ENCODE assay signal across 9 mouse cellular contexts in the genomic region with DNA sequence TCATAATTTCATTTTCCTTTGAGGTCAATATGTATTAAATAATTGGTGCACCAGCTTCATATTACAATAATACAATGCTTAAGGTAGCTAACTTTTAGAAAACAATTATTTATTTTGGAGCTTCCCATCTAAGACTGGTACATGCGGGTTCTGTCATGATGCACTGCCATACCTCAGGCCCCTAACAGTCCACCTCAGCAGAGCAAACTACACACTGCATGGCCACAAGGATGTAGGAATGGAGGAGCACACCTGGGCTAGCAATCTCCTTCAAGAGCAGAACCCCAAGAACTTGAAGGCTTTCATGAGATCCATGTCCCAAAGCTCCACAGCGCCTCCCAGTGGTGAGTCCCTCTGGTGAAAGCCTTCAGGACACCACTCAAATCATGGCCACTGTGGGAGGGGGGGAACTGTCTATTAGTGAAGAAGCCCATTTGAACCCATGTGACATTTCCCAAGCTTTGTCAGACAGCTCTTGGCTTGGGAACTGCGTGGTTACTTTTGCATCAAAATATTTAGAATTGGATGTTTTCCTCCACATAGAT.
DNase-seq lines count a peak whose midpoint lies in the region; ATAC-seq and TF ChIP-seq lines count a peak whose summit lies in the region.
"Had no signal": no experiment of that assay in that cellular context is flagged by ENCODE, and none has a peak within 500 bp of the region (broad histone marks: within the 10 kb centered on the region; RNA-seq: fewer than 3 reads in every experiment).

No protein-coding gene starts in this region.

- no peaks in the 10 kb centered on the region for H3K4me1 ChIP-seq in hindbrain, embryonic 11.5 days (replicated peaks; ENCODE audit: control insufficient read depth, insufficient read depth, low read length)
- peaks cover 9% of the 10 kb centered on the region for H3K4me1 ChIP-seq in hindbrain, embryonic 13.5 days (replicated peaks)
- H3K4me1 ChIP-seq in midbrain, embryonic 15.5 days, result peaks cover 11% of the 10 kb centered on the region
- no peaks in the 10 kb centered on the region for H3K4me1 ChIP-seq in stomach, postnatal 0 days (replicated peaks; ENCODE audit: control insufficient read depth, insufficient read depth)

- DNase-seq in hindbrain, embryonic 11.5 days (ENCODE audit: low spot score), result peak; percentile 89
- DNase-seq in adrenal gland, postnatal 10 days, result peak; percentile 87
- peak; percentile 83 for DNase-seq in embryo, embryonic 11 days
- DNase-seq in left cerebral cortex, postnatal 10 days (ENCODE audit: extremely low spot score in 1 of 2, low spot score in 2 of 2), result peak; percentile 46 to 78
- DNase-seq in stomach, postnatal 0 days (ENCODE audit: low spot score), result peak; percentile 65

- H3K9me3 ChIP-seq in hindbrain, embryonic 11.5 days (ENCODE audit: control insufficient read depth, low read length), result no peaks in the 10 kb centered on the region
- no peaks in the 10 kb centered on the region for H3K9me3 ChIP-seq in hindbrain, embryonic 13.5 days
- H3K9me3 ChIP-seq in midbrain, embryonic 15.5 days, result no peaks in the 10 kb centered on the region
- no peaks in the 10 kb centered on the region for H3K9me3 ChIP-seq in stomach, postnatal 0 days (ENCODE audit: control insufficient read depth, low read length)

- WGBS in hindbrain, embryonic 11.5 days, result 53% methylated on average over 3 of the region's 3 CpGs
- 56% methylated on average over 3 of the region's 3 CpGs for WGBS in hindbrain, embryonic 13.5 days
- WGBS in midbrain, embryonic 15.5 days, result 58% methylated on average over 3 of the region's 3 CpGs
- WGBS in stomach, postnatal 0 days, result 53% methylated on average over 3 of the region's 3 CpGs

- no peak overlapping the region for H3K4me3 ChIP-seq in hindbrain, embryonic 11.5 days (ENCODE audit: low read depth, low read length)
- H3K4me3 ChIP-seq in hindbrain, embryonic 13.5 days, result no peak overlapping the region
- no peak overlapping the region for H3K4me3 ChIP-seq in midbrain, embryonic 15.5 days
- no peak overlapping the region for H3K4me3 ChIP-seq in stomach, postnatal 0 days (ENCODE audit: low read depth, low read length)

- TF ChIP-seq EP300 in stomach, postnatal 0 days (optimal IDR thresholded peaks at IDR 0.05), result no peak

- no peaks in the 10 kb centered on the region for H3K36me3 ChIP-seq in hindbrain, embryonic 11.5 days (ENCODE audit: control insufficient read depth, insufficient read depth, low read length)
- H3K36me3 ChIP-seq in hindbrain, embryonic 13.5 days, result 0 out of 2 replicates have a peak, but pooled peaks cover 3% of the 10 kb centered on the region
- no peaks in the 10 kb centered on the region for H3K36me3 ChIP-seq in midbrain, embryonic 15.5 days (replicated peaks)
- no peaks in the 10 kb centered on the region for H3K36me3 ChIP-seq in stomach, postnatal 0 days (ENCODE audit: control insufficient read depth, insufficient read depth, low read length)

- TF ChIP-seq CTCF in stomach, postnatal 0 days (IDR thresholded peaks at IDR 0.05; ENCODE audit: low read depth), result peak; percentile 81

- no peak overlapping the region for H3K4me2 ChIP-seq in hindbrain, embryonic 11.5 days (replicated peaks; ENCODE audit: low read depth, low read length)
- no peak overlapping the region for H3K4me2 ChIP-seq in hindbrain, embryonic 13.5 days
- H3K4me2 ChIP-seq in midbrain, embryonic 15.5 days, result no peak overlapping the region
- H3K4me2 ChIP-seq in stomach, postnatal 0 days (replicated peaks; ENCODE audit: low read depth), result no peak overlapping the region

- H3K9ac ChIP-seq in hindbrain, embryonic 11.5 days (ENCODE audit: low read depth, low read length), result no peak overlapping the region
- no peak overlapping the region for H3K9ac ChIP-seq in hindbrain, embryonic 13.5 days
- H3K9ac ChIP-seq in midbrain, embryonic 15.5 days, result no peak overlapping the region
- no peak overlapping the region for H3K9ac ChIP-seq in stomach, postnatal 0 days (ENCODE audit: low read length)

- no peaks in the 10 kb centered on the region for H3K27me3 ChIP-seq in hindbrain, embryonic 11.5 days (ENCODE audit: control insufficient read depth, insufficient read depth, low read length)
- H3K27me3 ChIP-seq in hindbrain, embryonic 13.5 days, result no peaks in the 10 kb centered on the region
- no peaks in the 10 kb centered on the region for H3K27me3 ChIP-seq in midbrain, embryonic 15.5 days (replicated peaks)
- H3K27me3 ChIP-seq in stomach, postnatal 0 days (ENCODE audit: control insufficient read depth, insufficient read depth, low read length), result no peaks in the 10 kb centered on the region

- H3K27ac ChIP-seq in hindbrain, embryonic 11.5 days (ENCODE audit: low read depth, low read length), result no peak overlapping the region
- H3K27ac ChIP-seq in hindbrain, embryonic 13.5 days, result no peak overlapping the region
- no peak overlapping the region for H3K27ac ChIP-seq in midbrain, embryonic 15.5 days
- H3K27ac ChIP-seq in stomach, postnatal 0 days (replicated peaks), result no peak overlapping the region
- H3K27ac ChIP-seq: macrophage had no signal

- intact Hi-C loops in left cerebral cortex, postnatal 10 days (cut with DNase I), result loop anchor here (10.0 kb wide), 1 partner anchor 153 kb away; no protein-coding TSS in a partner anchor

- peak; percentile 48; the same call in 1 of the 2 replicates for ATAC-seq in hindbrain, embryonic 11.5 days (ENCODE audit: low FRiP score)
- ATAC-seq in hindbrain, embryonic 13.5 days (ENCODE audit: low FRiP score), result no peak; the same call in 1 of the 2 replicates
- ATAC-seq in hematopoietic stem cell, adult 5-6 weeks (replicated peaks in 1 of 2; ENCODE audit: insufficient read depth in 1 of 2, low FRiP score in 2 of 2, low TSS enrichment in 1 of 2, low read depth in 1 of 2, poor library complexity in 2 of 2, severe bottlenecking in 2 of 2), result peak; percentile 46 to 62; a peak in 2 of 4 replicates
- ATAC-seq in midbrain, embryonic 15.5 days (replicated peaks), result 0 out of 2 replicates have a peak, but pooled peaks have one; percentile 56
- no peak for ATAC-seq in stomach, postnatal 0 days (ENCODE audit: low FRiP score, low TSS enrichment)

Comparison
In these comparisons a context has a peak if more than half of its experiments do, and no peak if none do; other contexts are left out.
1. ATAC-seq: peak in hindbrain, embryonic 11.5 days (single experiment), hematopoietic stem cell, adult 5-6 weeks (2 of 2) and midbrain, embryonic 15.5 days (single experiment); none in hindbrain, embryonic 13.5 days (single experiment) and stomach, postnatal 0 days (single experiment).
2. Peak in every context shown above with its lines, with median percentiles within 50 percentile points of each other: DNase-seq.